Mouse (Mus musculus) kidney, adult 9 months (tissue): ENCODE measurements around the gene Ank.

Experiments used
- DNase-seq: peaks from one replicate; pipeline ENCODE4 v3.0.0; 2022

Ank gene

DNA sequence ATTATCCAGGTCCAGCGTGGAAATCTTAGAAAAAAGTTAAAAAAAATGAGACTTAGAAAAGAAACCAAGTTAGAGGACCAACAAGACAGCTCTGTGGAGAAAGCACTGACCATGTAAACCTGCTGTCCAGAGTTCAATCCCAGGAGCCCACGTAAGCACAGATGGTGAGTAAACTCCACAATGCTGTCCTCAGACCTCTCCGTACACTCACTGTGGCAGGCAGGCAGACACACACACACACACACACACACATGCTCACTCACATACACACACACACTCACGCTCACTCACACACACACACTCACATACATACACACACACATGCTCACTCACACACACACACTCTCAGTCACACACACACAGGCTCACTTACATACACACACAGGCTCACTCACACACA is 146.8 kb downstream of the Ank start:
- DNase-seq, result no peak

DNA sequence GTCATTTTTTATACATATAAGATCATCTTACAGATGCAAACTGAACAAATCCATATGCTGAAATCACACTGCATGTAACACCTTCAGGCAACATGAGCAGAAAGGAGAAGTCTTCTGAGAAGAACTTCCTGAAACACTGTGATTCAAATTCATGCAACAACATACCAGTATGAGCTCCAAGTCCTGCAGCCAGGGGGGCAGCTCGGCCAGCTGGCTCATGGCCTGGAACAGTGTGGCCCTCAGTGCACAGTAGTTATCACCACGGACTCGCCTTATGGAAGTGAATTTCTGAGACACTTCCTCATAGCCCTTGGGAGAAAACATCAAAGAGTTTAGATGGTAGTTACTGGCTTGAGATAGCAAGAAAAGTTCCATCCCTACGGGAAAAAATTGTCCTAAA is 149.7 kb downstream of the Ank start:
- no peak for DNase-seq

DNA sequence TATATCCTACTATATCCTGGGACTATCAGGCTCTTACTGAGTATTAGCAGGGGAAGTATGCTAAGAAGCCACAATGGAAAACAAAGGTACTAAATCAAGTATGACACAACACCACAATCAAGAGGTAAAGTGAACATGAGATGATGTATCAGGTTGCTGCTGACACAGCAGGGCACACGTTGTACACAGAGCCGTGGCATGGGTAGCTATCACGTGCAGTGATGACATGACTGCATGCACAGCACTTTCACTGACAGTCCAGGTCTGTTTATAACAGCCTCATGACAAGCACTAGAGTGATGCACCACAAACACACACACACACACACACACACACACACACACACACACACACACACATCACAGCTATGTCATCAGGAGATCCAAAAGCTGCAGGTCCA is 150.8 kb downstream of the Ank start:
- no peak for DNase-seq

DNA sequence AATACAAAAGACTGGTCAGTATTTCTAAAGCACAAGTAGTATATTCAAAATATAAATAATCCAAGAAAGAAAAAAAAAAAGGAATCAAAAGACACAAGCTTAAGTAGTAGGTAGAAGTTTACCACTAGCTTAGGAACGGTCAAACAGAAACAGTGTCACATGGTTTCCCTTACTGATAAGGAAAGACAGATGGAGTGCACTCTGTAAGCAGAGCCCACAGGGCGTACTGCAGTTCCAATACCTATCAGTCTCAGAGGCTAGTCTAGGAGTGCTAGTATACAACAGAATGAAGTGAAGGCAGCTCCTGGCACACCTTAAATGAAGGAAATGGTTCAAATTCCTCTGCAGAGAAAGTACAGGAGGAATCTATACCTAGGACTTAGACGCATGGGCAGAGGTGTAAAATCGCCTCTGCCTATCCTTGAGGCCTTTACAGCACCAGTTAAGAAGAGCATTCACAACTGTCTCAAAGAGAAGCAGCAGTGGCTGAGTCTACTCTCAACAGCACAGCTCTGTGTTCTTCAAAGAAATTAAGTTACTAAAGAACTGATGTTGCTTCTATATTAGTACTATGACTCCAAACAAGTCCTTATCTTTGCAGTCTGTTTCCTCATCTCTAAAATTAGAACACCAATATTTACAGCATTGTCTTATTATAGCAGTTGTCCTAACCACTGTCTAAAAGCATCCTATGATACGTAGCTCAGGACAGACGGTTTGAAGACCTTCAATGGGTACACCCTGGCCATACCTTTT is 152.5 kb downstream of the Ank start:
- no peak for DNase-seq

DNA sequence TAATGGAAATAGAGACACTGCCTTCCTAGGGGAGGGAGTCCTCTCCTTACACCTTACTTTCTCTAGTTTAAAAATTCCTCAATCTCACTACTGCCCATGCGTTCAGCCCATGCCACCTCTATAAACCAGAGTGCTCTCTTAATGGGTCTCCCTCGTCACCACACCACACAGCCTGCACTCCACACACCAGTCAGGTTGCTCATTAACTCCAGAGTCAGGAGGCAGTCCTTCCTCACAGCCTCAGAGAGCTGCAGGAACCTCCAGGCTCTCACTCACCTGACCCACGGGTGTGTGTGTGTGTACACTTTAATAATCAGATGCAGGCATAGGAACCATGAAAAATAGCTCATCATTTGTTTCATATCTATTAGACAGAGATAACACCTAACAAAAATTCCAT is 153.2 kb downstream of the Ank start:
- peak; percentile 79 for DNase-seq

DNA sequence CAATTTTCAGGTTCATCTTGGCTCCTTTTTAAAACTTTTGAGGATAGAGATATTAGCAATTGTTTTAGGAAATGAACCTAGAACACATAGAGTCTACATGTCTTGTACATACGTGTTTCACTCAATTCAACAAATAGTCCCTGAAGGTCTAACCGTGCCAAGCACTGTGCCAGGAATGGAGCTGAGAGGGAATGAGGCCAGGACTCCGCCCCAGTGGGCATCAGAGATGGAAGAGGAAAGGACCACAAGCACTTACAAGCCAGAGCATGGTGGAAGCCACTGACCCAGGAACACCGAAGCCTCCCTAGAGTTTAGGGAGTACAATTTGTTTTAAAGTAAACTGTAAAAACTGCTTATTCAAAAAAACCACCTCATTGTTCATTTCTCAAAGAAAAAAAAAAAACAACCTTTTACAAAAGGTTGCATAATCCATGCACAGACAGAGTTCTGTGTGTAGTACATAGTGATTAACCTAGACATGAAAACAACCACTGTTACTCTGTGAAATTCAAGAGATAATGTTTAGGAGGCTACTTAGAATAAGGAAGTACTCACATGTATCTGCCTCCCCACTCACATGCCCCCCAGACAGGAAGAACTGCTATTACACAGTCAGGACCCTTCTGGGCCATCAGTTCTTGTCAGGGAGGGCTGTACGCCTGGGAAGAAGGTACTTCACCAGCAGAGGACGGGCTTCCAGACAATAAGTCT is 154.2 kb downstream of the Ank start:
- no peak for DNase-seq

DNA sequence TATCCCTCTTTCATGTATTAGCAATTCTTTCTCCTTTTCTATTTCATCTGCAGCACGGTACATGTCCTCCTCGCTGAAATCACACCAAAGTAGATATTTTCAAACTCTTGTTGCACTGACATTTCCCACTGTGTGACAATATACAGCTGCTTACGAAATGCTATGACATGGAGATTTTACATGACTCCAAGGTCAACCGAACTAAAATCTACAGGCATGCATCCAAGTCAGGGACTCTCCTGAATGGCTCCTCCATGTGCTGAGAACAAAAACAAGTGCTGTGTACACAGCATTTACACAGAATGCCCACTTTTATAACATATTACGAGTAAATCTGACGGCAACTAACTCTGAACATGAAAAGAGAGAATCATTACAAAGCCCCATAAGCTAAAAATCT is 156.8 kb downstream of the Ank start:
- DNase-seq, result no peak

DNA sequence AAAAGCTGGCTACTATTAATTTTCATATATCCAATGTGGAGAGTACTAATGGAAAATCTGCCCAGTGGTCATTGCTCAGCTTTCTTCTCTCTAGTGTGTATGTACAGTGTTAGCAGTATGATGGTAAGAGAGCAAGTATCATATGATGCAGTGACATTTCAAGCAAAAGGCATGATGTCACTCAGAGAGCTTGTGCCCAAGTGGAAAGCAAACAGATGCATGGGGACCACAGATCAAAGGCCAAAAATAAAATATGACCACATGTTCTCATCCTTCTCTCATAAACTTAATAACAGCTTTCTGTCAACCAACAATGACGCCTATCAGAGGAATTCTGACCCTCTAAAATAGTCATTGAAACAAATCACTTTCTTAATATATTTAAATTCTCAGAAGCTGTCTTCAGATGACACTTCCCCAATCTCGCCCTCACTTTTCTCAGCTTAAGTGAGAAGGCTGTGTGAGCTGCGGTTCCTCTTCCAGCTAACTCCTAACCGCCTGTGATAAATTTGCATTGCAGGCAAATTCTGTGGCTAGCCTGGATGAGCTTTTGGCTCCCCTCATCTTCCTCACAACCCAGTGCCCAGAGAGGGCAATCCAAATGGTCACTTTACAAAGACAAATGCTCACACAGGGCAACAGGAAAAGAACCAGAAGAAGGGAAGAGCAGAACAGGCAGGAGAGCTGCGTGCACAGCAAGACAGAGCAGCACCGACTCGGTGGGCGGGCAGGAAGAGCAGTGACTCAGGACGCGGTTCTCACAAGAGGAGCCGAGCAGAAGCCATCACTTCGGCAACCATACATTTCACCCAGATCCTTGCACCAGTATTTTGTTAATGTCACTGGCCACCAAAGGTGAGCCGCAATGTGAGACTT is 158.8 kb downstream of the Ank start:
- DNase-seq, result no peak

DNA sequence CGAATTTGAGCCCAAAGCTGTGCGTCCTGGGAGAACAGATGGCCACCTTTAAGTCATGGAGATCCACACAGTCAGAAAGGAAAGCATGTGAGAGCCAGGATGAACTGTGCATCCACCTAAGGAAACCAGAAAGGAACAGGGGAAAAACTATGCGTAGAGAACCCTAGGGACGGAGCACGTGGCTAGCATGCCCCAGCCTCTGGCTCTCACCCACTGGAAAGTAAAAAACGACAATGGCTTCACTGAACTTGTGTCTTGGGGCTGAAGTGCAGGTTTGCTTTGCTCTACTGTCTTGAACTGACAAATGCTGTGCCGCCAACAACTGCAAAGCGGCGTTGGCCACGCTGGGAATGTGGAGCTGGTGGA is 159.4 kb downstream of the Ank start:
- no peak for DNase-seq

DNA sequence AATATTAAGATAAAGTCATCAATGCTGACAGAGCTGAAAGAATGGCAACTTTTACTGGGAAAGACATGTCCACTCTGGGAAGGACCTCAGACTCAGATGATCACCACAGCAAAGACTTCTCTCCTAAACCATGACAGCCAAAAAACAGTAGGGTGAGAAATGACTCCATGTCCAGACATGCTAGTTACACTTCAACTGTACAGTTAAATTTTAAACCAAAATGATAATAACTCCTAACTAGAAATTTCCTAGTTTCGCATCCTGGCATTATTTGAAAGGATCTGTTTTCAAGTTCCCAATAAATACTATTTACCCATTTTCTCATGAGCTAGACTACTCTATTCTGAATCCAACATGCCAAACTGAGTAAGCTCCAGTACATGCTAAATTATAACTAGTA is 159.8 kb downstream of the Ank start:
- DNase-seq, result peak; percentile 57

DNA sequence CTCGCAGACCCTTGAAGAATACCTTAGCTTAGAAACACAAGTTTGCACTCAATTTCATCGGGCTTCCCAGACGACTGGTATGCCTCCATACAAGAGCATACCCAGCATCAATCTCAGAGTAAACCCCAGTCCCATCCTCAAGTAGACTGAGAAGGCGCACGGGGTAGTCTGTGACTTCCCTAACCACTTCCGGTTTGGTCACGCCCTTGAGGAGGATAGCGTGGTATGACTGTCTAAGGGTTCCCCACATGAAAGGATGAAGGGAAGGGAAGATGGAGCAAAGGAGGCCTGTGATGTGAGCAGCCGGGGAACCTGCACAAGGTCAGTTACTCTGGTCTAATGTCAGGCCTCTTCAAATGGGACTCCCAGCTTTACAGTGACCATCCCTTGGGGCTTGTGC is 161.3 kb downstream of the Ank start:
- DNase-seq, result no peak

DNA sequence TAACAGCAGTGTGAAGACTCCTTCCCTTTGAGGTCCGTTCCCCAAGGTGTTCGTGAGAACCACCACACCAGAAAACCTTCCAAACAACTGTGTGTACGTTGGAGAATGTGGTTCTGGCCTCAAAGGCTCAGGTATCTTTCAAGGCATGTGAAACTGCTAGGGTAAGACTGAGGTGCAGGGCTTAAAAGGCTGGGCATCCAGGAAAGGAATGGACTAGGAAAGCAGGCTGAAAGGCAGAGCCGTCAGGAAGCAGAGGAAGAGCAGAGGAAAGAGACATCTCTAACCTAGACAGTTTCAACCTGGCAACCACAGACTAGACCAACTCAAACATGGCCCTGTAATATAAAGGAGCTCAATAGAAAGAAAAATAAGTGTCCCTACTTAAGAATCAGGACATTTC is 162.6 kb downstream of the Ank start:
- no peak for DNase-seq

DNA sequence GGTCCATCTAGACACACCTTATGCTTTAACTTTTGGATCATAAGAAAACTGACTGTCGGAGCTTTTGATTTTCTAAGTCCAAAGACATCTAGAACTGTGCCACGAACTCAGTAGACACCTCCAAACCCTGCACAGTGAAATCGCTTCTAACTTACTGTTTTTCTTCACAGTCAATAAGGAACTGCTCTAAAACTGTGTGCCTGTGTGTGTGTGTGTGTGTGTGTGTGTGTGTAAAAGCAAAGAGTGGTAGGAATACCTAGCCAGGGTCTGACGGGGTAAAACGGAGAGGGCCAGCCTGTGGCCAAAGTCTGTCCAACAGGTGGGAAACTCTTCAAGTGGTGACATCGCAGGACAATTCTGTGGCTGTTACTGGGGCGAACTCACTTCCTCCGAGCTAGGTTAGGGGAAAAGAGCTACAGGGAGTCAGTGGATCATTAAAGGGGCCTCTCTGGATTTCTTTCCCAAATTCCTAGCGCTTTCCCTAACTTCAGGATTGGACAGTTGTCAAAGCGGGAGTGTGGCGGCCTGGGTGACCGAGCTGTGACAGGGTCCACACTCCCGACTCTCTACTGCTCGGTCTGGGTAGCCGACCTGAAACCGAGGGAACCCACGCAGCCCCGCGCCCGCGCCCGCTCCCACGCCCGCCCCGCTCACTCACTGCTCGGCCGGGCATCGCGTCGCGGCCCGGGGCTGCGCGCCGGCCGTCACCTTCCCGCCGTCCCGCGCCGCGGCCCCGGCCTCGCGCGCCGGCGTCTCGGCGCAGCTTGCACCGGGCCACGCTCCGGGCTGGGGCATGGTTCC is 163.5 kb downstream of the Ank start:
- no peak for DNase-seq

DNA sequence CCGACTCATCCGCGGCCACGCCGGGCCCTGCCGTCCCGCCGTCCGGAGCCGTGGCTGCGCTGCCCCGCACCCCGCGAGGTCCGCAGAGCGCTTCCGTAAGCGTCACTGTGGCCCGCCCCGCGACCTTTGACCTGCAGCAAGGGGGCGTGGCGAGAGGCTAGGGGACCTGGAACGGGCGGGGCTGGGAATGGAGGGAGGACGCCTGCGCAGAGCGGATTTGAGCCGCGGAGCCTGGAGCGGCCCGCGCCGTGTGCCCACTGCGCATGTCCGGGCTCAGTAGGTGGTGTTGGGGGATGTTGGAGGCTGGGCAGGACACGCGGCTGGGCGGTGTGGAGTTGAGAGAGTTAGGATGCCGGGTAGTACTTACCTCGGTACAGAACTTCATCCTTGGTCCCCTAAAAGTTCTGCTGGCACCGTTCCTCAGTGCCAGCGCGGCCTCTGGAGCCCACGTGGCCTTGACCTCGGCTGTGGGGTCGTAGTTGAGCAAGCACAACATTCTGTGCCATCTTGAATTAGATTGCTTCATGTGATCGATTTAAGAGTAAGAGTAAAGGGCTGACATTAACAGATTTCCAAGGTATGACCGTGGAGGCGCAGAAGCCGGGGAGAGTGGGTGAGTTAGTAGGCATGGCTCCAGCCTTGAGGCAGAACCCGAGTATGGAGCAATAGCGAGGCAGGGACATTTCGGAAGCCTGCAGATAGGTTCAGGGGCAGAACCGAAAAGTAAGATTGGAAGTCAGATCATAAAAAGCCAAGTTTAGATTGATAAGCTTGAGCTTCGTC is 164.3 kb downstream of the Ank start, which contains the start of gene Otulin:
Gene Otulin (minus strand): TSS at position 93 of the 783 bp plus-strand sequence.
- DNase-seq, result peak; percentile 98

DNA sequence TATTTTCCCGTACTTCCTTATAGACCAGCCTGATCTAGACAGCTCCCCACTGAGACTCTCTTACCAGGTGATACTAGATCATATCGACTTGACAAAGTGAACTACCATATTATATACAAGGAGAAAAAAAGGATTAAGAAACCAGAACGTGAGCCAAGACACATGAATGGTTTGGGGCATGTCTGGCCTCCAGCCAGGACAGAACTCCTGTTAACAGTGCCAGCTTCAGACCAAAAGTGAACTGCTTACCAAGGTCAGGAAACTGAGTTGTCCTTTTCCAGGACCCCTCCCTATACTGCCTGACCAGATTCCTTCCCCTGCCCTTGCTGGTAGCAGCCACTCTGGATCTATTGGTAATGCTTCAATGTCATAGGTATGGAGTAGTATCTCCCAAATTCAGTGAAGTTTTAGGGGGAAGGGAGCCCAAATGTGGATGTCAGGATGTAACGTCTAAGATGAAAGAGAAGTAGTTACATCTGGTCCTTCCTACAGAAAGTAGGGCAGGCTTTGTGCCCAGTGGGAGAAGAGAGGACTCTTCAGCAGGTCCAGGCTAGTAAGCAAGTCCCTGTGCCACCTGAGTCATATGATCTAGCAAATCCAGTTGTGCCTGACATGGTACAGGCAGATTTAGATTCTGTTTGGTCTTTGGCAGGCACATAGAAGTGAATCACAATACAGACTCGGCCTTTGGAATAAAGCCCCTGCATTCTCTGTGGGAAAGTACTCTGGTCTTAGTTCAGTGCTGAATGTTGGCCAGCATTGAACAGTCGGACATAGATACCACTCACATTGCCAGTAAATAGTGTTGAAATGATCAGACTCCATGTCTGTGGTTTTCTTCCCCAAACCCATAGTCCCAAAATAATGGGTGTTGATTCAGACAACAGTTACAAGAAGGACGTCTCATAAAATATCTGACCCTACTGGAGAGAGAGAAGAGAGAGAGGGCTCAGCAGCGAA is 167.7 kb downstream of the Ank start:
- DNase-seq, result no peak

DNA sequence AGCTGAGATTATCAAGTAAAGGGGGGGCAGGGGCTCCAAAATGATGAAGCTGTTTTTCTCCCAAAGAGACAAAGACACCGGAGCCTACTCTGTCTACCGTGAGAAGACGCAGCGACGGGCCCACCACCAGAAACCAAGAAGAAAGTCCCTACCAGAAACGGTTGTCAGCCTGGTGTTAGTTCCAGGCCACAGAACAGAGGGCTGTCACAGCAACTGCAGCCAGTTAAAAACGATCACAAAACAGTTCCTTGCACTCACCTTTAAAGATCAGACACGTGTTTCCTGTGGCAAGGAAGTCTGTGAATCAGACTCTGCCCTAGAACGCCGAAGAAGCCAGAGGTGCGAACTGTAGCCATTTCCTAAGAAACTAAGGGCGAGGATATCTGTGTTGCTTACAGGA is 174.7 kb downstream of the Ank start:
- no peak for DNase-seq

DNA sequence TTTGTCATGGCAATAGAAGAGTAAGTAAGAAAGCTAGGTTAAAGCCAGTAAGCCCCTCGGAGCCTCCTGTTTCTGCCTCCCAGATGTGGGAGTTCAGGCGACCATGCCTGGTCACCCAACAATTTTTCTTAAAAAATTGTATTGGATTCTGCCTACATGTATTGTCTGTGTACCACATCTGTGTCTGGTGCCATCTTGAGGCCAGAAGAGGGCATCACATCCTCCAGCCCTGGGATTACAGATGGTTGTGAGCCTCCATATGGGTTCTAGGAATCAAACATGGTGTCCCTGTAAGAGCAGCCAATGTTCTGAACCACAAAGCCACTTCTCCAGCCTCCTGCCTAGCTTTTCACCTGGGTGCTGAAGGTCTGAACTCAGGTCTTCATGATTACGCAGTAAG is 176.4 kb downstream of the Ank start:
- DNase-seq, result peak; percentile 71
